Mouse (Mus musculus): ENCODE results near the gene Tex36. TPM values are rescaled to one million over a fixed set of nuclear protein-coding genes. Genes with fewer than 3 reads are reported as not detected.

Gene Tex36
- not detected in 2 replicates for total RNA-seq (2023)

GRCm38 (mm10) chr7:133602058-133602457 lies at the start of gene Tex36:
Tex36 (minus strand) TSS chr7:133602158.

GRCm38 (mm10) chr7:133637361-133638305 lies 35.7 kb upstream of the Tex36 start, which contains the start of gene Edrf1:
Edrf1 (plus strand) TSS chr7:133637543.

Other genes with a start within 250 kb of the Tex36 start
- 19.2 and 33.8 TPM in 2 replicates for gene Edrf1, start 35.4 kb upstream of the Tex36 start, total RNA-seq (2023)
- gene Mmp21, start 77.9 kb upstream of the Tex36 start, total RNA-seq (2023) = not detected in 2 replicates
- gene Bccip, start 107.2 kb upstream of the Tex36 start, total RNA-seq (2023) = 14.0 and 14.7 TPM in 2 replicates
- gene Uros, start 107.9 kb upstream of the Tex36 start, total RNA-seq (2023) = 2.8 and 5.5 TPM in 2 replicates
- gene Fank1, start 174.7 kb upstream of the Tex36 start, total RNA-seq (2023) = not detected in 2 replicates
- 3.6 and 8.2 TPM in 2 replicates for gene Dhx32, start 180.6 kb upstream of the Tex36 start, total RNA-seq (2023)

Measured in neutrophil, adult 65 days (primary cell).